Mouse (Mus musculus) activated CD4-positive, CD25-positive, alpha-beta regulatory T cell, adult 4 months (primary cell): Measurements from ENCODE around the gene Tmem43. TPM values are rescaled to one million over a fixed set of nuclear protein-coding genes. Genes with fewer than 3 reads are reported as not detected.
A peak's percentile ranks its signal among the peaks of the same experiment; 100 is the strongest.
"Not testable (repeated sequence)": the region's sequence is repeated elsewhere in the genome, so short reads cannot be mapped to it uniquely, and the experiment has no call there.

ENCODE experiments used
- ATAC-seq: one replicate; pipeline ENCODE4 v1.8.0; 2017
- polyA plus RNA-seq, 2 experiments: library from polyadenylated mRNA; unstranded; fragments of 100-300 nt; shearing (Covaris generic); gene quantifications; one replicate each; pipeline ENCODE4 v1.2.1; 2017

Tmem43 gene
- 10 to 100 TPM; 40.2 to 44.3 TPM for polyA plus RNA-seq

DNA sequence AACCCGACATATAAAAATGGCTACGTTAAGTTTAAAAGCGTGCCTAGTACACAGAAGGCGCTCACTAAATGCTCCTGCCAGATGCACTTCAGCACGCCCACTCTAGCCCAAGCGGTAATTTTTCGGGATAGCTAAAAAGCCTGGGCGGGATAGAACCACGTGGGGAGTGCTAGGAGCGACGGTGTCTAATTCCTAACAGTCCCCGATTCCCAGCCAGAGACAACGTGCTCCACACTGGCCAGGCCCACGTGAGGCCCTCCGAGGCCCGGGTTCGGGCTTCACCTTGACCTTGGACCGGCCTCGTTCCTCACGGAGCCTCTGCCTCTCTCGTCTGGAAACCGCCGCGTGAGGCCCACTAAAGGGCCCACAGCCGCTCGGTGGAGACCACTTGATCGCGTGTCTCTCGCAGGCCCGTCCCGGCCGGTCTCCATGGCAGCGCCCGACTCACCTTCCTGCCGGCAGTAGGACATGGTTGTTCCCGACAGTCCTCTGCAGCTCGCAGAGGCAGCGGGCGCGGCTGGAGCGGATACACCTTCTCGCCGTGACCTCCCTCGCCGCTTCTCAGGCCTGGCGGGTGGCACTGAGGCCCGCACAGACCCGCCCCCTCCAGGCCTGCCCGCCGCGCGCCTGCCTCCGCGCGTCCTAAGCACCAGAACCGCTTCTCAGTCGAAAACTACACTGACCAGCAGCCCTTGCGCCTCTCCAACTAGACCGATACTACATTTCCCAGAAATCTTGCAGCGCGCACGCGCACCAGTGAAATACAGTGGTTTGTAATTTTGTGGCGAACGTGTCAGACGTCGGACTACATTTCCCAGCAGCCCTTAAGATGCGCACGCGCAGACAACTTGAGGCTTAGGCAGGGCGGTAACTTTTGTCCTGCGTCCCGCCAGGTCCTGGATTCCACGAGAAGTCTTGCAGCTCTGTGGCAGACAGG, at the start of gene Tmem43, which contains the start of gene Chchd4:
Gene Tmem43, plus strand, starts transcription at position 836 of the 937 bp plus-strand sequence.
Gene Chchd4, minus strand, starts transcription at position 679 of the 937 bp plus-strand sequence.
- peak; percentile 94 for ATAC-seq

GRCm38 (mm10) chr6:91424151-91424550, 49.4 kb upstream of the Tmem43 start:
- ATAC-seq, result no peak

DNA sequence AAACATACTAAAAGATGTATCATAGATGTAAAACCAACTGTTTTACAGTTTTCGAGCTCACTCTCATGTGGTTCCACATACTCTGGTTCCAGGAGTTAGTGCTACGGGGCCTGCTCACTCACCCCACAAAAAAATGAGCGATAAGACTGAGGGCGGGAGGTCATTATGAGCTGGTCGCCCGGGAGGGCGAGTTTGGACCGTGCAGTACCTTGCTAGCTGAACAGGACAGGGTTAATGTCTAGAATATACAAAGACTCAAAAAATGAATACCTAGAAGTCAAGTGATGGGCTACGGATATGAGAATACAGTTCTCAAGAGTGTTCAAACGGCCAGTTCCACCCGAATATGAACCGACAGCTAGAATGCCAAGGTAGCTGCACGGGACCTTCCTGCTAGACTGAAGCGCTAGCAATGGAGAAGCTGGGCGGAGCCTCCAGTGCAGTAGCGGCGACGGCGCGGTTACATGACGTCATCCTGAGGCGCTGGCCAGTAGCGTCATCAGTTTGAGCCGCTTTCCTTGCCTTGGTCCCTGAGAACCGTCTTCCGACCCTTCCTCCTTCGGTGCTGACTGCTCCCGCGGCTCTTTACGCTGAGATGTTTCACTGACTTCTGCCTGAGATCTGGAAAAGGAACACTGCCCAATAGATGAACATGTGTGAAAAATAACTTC, 32.9 kb upstream of the Tmem43 start:
- ATAC-seq, result peak; percentile 96

- ATAC-seq, result peak; percentile 54
These were observed 32.3 kb upstream of the Tmem43 start for GRCm38 (mm10) chr6:91441145-91441662.

DNA sequence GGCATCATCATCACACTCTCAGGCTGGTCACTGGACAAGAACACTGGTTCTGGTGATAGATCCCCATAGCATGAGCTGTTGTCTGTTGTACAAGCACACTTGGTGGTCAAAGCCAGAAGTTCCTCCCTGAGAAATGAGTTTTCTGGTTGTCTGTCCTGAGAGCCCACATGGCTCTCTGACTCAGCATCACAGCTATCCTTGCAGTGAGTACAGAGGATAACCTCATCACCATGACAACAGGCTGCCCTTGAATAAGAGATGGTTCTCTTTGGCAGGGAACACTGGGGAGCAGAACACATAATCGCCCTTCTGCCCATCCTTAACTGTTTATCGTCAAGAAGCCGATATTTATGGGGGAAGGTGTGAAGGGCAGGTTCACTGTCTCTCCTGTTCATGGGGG, 28.2 kb upstream of the Tmem43 start:
- no peak for ATAC-seq

- ATAC-seq, result no peak
These were observed 23.9 kb upstream of the Tmem43 start for GRCm38 (mm10) chr6:91449472-91450225.

DNA sequence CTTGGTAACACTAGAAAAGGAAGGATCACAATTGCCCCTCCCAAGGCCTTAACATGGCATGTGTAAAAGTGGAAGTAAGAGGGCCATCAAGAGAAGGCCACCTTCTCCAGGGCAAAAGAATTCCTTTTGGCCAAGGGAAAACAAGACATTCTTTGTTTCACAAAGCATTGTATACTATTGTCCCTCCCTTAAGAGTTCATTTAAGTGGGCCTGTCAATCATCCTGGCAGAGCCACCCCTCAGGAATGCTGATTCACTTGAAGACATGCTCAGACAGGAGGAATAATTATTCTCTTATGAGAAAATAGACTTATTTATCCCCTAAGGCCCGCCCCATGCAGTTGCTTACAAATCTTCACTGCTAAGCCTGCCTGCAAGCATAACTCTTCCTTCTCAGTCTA, 21.4 kb upstream of the Tmem43 start:
- no peak for ATAC-seq

- no peak for ATAC-seq
These were observed 19.0 kb upstream of the Tmem43 start for GRCm38 (mm10) chr6:91454546-91454945.

DNA sequence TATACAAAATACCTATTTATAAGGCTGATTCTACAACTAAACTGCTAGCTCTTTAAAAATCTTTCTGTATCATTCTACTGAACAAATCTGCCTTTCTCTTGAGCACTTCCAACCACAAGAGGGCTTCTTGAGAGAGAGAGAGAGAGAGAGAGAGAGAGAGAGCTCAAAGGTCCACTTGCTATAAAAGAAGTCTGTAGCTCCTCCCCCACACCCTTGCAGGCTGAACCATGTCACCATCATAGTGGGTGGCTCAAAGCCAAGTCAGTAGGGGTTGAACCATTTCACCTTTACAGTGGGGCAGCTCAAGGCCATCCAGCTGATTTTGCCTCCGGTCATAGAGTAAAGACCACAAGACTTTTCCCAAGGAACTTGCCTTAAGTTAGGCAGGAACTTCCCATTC, 14.0 kb upstream of the Tmem43 start:
- ATAC-seq, result no peak

GRCm38 (mm10) chr6:91465756-91466155, 7.7 kb upstream of the Tmem43 start:
- ATAC-seq, result no peak

DNA sequence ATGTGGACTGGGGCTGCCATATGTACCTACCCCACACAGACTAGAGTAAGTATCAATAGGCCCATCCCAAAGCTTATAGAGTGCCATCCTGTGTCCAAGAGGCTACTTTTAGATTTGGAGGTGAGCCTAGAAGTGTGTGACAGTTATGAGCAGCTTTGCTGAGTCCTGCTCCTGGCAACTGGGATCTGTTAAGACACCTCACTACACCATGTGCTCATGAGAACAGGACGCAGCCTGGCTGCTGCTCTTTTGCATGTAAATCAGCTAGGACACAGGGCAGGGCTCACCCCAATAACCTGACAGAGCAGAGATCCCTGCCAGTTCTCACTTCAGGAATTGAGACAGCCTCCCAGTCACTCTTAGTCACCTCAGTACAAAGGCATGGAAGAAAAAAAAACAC, 6.4 kb upstream of the Tmem43 start:
- no peak for ATAC-seq

DNA sequence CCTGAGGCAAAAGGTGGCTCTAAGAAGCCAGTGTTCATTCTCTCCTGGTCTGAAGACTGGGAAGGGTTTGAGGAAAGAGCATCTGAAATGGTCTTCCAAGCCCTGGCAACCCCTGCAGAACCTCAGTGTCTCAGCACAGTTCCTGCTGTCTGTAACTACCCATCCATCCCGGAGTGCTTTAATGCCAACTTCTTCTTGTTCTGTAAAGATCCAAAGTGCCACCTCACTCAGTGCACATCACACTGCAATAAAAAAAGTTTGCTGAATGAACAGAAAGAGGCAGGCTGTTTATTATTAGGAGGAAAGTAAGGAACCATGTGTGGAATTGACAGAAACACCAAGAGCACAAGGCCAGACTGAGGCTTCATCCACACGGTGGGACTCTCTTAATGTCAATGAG, 2.8 kb upstream of the Tmem43 start:
- no peak for ATAC-seq

GRCm38 (mm10) chr6:91471427-91471826, 2.1 kb upstream of the Tmem43 start:
- ATAC-seq, result not testable (repeated sequence)

DNA sequence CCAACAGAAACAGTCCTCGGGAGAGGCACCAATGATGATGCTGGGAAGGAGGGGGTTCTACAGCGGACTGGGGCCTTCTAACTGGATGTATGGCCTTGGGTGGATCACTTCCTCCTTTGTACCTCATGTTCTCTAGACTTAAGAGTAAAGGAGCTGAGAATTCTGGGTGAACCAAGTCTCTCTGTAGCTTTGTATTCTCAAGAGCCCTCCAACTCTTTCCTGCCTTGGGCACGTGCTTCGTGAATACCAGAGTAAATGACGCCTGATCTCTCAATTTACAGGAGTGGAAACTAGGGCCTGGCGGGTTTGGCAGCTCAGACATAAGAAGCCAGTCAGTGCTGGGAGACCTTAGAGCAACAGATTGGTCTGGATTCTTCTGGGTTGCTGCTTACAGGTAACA, 1.2 kb upstream of the Tmem43 start:
- ATAC-seq, result no peak

- ATAC-seq, result peak; percentile 7
These were observed 420 bp downstream of the Tmem43 start for GRCm38 (mm10) chr6:91473805-91474440.

- no peak for ATAC-seq
These were observed 1.1 kb downstream of the Tmem43 start for GRCm38 (mm10) chr6:91474441-91475190.

DNA sequence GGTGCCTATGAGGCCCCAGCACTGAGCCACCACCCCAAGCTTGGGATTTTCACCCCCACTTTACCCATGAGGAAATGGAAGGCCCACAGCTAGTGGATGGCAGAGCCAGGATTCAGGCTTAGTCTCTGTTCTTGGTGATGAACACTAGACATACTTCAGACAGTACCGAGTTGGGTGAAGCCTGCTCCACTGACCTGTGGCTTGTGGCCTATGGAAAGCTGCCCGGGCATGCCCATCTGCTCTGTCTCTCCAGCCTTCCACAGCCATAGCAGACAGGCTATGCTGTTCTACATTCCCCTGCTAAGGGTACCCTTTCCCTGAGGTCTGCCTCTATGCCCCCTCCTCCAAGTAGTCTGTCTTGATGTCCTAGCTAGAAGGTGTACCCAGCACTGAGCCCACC, 3.0 kb downstream of the Tmem43 start:
- ATAC-seq, result no peak

DNA sequence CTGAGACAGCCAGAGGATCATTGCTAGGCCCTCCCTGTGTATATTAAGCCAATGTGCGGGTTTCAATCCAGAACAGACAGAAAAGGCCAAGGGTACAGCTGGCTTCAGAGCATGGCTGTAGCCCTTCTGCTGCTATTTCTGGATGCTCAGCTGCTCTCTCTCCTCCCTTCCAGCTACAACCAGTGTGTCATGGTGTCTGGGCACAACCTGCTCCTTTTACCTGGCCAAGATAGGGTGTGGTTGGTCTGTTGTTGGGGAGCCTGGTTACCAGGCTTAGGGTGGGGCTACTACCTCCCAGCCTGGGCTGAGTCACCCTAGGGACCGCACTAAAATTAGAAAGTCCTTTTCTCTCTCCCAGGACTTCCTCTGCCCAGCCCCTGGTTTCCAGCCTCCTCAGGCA, 9.9 kb downstream of the Tmem43 start:
- ATAC-seq, result no peak

- ATAC-seq, result no peak
These were observed 13.4 kb downstream of the Tmem43 start for GRCm38 (mm10) chr6:91486736-91487453.

GRCm38 (mm10) chr6:91488496-91489212, 15.2 kb downstream of the Tmem43 start:
- peak; percentile 23 for ATAC-seq
